Mouse (Mus musculus) right cerebral cortex, postnatal 25 days (tissue): ENCODE results near the gene Psg28.
"Not testable (repeated sequence)": the region's sequence is repeated elsewhere in the genome, so short reads cannot be mapped to it uniquely, and the experiment has no call there.

Experiments
- DNase-seq: peaks from one replicate; pipeline ENCODE4 v3.0.0; 2022

Psg28 gene

DNA sequence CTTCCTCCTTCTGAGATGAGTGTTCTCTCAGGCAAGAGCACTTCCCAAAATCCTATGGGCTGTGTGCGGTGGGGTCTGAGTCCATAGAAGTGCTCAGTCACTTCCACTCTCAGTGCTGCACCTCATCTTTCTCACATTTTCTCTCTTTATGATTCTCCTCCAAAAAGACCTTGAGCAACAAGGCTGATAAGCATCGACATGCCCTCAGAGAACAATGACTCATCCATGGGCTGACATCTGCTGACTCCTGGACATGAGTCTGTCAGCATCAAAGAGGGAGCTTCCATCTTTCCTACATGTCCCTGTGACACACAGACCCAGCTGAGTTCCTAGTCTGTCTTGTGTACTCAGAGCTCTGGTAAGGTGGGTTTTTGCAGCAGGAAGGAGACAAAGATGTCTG, at the start of gene Psg28:
Gene Psg28, minus strand, starts transcription at position 101 of the 400 bp plus-strand sequence.
- DNase-seq = not testable (repeated sequence)

DNA sequence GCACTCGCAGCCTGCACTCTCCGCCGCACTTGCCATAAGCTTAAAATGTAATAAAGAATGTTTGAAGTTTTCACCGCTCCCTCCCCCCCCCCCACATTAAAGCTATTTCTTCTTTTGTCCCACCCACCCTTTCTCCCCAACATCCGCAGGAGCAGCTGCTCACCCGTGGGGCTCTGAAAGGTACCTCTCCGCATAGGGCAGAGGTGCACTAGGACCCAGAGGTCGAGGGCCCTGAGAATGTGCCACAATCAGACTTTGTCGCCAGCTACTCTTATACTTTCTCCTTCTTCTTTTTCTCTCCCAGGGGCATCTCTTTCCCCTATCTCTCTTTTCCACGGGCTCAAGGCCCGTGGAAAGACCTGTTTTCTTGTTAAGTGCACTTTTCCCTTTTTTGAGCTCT, 28.4 kb downstream of the Psg28 start:
- no peak for DNase-seq

DNA sequence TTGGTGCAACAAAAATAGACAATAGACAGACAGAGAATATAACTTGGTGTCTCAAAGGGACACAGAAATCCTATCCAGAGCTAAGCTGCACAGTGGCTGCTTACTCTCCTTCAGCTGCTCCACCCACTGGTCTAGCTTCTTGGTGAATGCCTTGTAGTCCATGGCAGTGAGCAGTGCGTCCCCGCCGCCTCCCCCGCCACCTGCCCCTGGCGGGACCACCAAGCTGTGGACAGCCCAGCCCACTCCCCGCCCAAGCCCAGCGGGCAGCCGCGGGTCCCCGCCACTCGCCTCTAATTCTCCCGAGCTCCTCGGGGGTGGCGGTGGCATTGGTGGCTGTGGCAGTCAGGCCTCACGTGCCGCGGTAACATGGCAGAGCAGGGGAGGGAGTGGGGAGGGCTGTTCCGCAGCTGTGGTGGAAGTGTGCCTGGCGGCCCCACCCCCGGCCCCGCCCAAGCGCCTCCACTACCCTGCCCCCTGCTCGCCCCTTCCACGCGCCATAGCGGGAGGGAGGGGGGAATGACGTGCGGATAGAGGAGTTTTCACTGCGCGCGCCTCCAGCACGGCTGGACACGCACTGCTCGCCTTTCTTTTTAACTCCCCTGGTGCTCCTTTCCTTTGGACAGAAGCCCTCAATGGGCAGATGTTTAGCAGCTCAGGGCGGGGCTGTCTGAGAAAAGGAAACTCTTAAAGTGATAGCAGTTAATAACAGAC, 29.2 kb downstream of the Psg28 start:
- no peak for DNase-seq

DNA sequence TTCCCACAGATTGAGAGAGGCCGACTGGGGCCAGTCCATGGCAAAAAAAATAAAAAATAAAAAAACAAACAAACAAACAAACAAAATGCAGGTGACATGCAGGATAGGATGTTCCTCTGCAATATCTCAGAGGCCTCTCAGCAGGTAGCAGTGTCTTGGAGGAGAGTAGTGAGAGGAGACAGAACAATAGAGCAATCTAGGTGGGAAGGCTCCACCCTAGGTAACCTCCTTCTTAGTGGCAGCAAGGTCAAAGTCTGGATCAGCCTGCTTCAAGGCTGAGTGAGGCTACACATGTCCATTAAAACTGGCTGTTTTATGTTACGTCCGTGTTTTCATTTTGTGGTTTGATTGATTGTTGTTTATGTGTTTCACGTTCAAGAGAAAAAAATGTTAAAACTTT, 40.4 kb downstream of the Psg28 start:
- DNase-seq = not testable (repeated sequence)

DNA sequence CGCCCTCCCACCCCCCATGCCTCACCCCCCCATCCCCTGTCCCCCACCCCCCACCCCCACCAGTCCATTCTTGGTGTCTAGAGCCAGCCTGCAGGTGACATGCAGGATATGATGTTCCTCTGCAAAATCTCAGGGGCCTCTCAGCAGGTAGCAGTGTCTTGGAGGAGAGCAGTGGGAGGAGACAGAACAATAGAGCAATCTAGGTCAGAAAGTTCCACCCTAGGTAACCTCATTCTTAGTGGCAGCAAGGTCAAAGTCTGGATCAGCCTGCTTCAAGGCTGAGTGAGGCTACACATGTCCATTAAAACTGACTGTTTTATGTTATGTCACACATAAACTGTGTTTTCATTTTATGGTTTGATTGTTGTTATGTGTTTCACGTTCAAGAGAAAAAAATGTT, 53.5 kb downstream of the Psg28 start:
- DNase-seq = no peak
